Mouse (Mus musculus): Measurements from ENCODE around the gene Adam1a. TPM values are rescaled to one million over a fixed set of nuclear protein-coding genes. Genes with fewer than 3 reads are reported as not detected.
A peak's percentile ranks its signal among the peaks of the same experiment; 100 is the strongest.

The Adam1a gene
- polyA plus RNA-seq, 1 experiment from 2014 or later, result 1.5 TPM

DNA sequence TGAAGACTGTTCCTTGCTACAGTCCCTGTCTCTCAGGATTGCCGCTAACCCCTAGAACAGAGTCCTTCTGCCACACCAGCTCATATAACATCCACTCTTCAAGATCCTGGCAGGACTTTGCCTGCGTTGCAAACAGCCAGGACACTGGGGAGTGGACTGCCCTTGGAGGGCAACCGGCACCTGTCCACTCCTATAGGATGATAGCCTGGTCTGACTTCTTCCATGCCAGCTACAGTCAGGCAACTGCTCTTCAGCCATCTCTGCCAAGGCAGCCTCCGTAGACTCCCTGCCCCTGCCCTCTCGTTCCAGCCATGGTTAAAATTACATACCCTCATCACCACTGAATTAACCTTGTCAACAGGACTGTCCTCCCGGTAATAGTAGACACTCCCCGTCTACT lies 3.9 kb upstream of the Adam1a start:
- Histone ChIP-seq H3K9me3 (replicated peaks) (peaks cover 4% of the 10 kb centered on the region), H3K36me3 (no peaks in the 10 kb centered on the region), H3K4me3 (no peak overlapping the region), H3K27me3 (replicated peaks) (no peaks in the 10 kb centered on the region), H3K4me1 (replicated peaks) (peaks cover 11% of the 10 kb centered on the region), H3K9ac (no peak overlapping the region), H3K27ac (ENCODE audit: poor library complexity, severe bottlenecking) (no peak overlapping the region), H3K4me2 (no peak overlapping the region)
- no peak for ATAC-seq (ENCODE audit: insufficient number of reproducible peaks, low FRiP score)
- 74% methylated on average over 7 of the region's 7 CpGs for WGBS

DNA sequence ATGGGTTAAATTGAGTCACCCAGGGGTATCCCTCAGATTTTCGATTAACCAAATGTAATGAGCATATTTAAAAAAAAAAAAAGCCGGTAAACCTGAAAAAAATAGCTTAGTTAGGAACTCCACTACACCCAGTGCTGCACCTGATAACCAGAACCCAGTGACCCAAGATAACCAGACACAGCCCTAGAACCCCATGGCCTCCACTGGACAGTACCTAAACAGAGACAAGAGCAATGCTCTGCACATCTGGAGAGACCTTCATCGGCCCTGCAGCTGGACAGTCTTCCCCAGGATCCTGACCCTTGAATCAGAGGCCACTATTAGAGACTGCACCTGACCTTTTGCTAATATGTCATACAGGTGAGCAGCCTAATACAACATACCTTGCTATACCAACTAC lies 1.8 kb upstream of the Adam1a start:
- Histone ChIP-seq H3K36me3 (no peaks in the 10 kb centered on the region), H3K27ac (ENCODE audit: poor library complexity, severe bottlenecking) (no peak overlapping the region), H3K9me3 (replicated peaks) (peaks cover 4% of the 10 kb centered on the region), H3K4me1 (replicated peaks) (peaks cover 19% of the 10 kb centered on the region), H3K9ac (no peak overlapping the region), H3K4me3 (no peak overlapping the region), H3K27me3 (replicated peaks) (no peaks in the 10 kb centered on the region), H3K4me2 (no peak overlapping the region)
- ATAC-seq (ENCODE audit: insufficient number of reproducible peaks, low FRiP score), result 0 out of 2 replicates have a peak, but pooled peaks have one; percentile 22
- WGBS, result 82% methylated on average over 3 of the region's 3 CpGs

DNA sequence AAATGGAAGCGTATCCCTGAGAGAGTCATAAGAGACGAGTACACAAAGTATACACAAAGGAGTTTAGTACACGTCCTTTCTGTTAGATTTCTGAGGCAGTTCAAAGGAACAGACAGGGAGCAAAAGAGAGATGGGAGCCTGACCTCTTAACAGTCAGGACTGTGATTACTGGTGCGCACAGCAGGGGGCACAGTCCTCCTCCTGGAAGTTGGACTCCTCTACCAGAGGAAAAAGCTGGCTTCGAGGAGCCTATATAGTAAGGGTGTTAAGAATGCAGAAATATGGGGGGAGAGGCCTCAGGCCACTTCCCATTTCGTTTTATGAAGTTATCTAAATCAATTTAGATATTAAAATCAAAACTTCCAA lies 1.2 kb upstream of the Adam1a start:
- 0 out of 2 replicates have a peak, but pooled peaks have one; percentile 37 for ATAC-seq (ENCODE audit: insufficient number of reproducible peaks, low FRiP score)
- Histone ChIP-seq H3K9ac (peak overlapping the region; percentile 99), H3K27ac (ENCODE audit: poor library complexity, severe bottlenecking) (peak overlapping the region; percentile 91), H3K4me2 (peak overlapping the region; percentile 95), H3K4me1 (replicated peaks) (peaks cover 19% of the 10 kb centered on the region), H3K27me3 (replicated peaks) (no peaks in the 10 kb centered on the region), H3K9me3 (replicated peaks) (peaks cover 4% of the 10 kb centered on the region), H3K36me3 (no peaks in the 10 kb centered on the region), H3K4me3 (peak overlapping the region; percentile 100)
- 34% methylated on average over 6 of the region's 6 CpGs for WGBS

DNA sequence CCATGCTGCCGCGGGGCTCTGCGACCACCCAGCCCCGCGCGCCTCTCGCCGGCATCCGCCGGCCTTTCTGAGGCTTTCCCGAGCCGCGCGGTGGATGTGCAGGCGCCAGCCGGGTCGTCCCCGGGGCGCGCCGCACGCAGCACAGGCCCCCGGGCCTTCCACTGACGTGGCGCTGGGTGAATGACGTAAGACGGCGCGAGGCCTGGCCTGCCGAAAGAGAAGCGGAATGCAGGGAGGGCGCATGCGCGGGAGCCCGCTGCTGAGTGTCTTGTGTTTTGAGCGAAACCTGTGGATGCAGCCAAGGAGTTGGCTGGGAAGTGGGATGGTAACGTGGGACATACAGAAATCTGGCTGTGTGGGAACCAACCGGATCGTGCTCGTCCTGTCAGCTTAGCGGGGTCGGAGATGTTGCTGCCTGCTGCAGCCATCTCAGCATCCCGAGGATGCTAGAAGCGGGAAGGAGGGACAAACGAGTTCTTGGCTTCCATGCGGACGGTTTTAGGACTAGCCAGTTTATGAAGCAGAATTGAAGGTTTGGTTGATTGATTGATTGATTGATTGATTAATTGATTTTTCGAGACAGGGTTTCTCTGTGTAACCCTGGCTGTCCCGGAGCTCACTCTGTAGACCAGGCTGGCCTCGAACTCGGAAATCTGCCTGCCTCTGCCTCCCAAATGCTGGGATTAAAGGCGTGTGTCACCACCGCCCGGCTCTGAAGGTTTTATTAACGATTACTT lies 679 bp upstream of the Adam1a start, which contains the start of gene Mapkapk5:
TSS of gene Mapkapk5 (minus strand) at position 113 of the 737 bp plus-strand sequence.
- no peaks in the 10 kb centered on the region for H3K36me3 ChIP-seq
- 2% methylated on average over 55 of the region's 55 CpGs for WGBS
- H3K9me3 ChIP-seq (replicated peaks), result peaks cover 4% of the 10 kb centered on the region
- H3K4me2 ChIP-seq, result peak within 1 kb of the TSS; percentile 95
- peak within 1 kb of the TSS; percentile 91 for H3K27ac ChIP-seq (ENCODE audit: poor library complexity, severe bottlenecking)
- H3K27me3 ChIP-seq (replicated peaks), result no peaks in the 10 kb centered on the region
- H3K4me3 ChIP-seq, result peak within 1 kb of the TSS; percentile 100
- peak within 1 kb of the TSS; percentile 99 for H3K9ac ChIP-seq
- H3K4me1 ChIP-seq (replicated peaks), result peaks cover 19% of the 10 kb centered on the region
- ATAC-seq (ENCODE audit: insufficient number of reproducible peaks, low FRiP score), result peak; percentile 95

DNA sequence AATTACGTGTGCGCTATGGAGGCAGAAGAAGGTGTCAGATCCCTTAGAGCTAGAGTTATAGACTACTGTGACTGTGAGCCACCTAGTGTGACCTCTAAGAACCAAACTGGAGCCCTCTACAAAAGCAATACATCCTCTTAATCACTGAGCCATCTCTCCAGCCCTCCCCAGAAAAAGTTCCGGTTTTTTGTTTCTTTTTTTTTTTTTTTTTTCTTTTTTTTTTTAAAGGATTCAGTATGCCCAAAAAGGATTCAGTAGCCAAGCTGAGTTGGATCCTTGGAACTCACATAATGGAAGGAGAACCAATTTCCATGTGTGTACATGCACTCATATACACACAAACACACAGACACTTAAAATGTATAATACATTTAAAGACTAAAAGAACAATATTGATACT lies 1.9 kb downstream of the Adam1a start:
- H3K4me3 ChIP-seq, result no peak overlapping the region
- H3K4me1 ChIP-seq (replicated peaks), result peaks cover 19% of the 10 kb centered on the region
- ATAC-seq (ENCODE audit: insufficient number of reproducible peaks, low FRiP score), result no peak
- H3K4me2 ChIP-seq, result no peak overlapping the region
- 84% methylated on average over 3 of the region's 3 CpGs for WGBS
- no peak overlapping the region for H3K27ac ChIP-seq (ENCODE audit: poor library complexity, severe bottlenecking)
- no peaks in the 10 kb centered on the region for H3K9me3 ChIP-seq (replicated peaks)
- no peak overlapping the region for H3K9ac ChIP-seq
- peaks cover 6% of the 10 kb centered on the region for H3K36me3 ChIP-seq
- no peaks in the 10 kb centered on the region for H3K27me3 ChIP-seq (replicated peaks)

DNA sequence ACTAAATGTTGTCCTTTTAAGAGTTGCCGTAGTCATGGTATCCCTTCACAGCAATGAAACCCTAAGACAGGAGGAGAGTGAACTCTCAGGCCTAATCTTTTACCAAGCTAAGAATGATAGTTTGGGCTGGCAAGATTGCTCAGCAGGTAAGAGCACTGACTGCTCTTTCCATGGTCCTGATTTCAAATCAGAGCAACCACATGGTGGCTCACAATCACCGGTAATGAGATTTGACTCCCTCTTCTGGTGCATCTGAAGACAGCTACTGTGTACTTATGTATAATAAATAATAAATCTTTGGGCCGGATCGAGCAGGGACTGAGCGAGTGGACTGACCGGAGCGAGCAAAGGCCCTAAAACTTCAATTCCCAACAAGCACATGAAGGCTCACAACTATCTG lies 4.0 kb downstream of the Adam1a start:
- Histone ChIP-seq H3K27me3 (replicated peaks) (no peaks in the 10 kb centered on the region), H3K9me3 (replicated peaks) (no peaks in the 10 kb centered on the region), H3K27ac (ENCODE audit: poor library complexity, severe bottlenecking) (no peak overlapping the region), H3K36me3 (peaks cover 19% of the 10 kb centered on the region), H3K4me3 (no peak overlapping the region), H3K4me2 (no peak overlapping the region), H3K4me1 (replicated peaks) (peaks cover 20% of the 10 kb centered on the region), H3K9ac (no peak overlapping the region)
- no peak for ATAC-seq (ENCODE audit: insufficient number of reproducible peaks, low FRiP score)
- WGBS, result 90% methylated on average over 7 of the region's 7 CpGs

DNA sequence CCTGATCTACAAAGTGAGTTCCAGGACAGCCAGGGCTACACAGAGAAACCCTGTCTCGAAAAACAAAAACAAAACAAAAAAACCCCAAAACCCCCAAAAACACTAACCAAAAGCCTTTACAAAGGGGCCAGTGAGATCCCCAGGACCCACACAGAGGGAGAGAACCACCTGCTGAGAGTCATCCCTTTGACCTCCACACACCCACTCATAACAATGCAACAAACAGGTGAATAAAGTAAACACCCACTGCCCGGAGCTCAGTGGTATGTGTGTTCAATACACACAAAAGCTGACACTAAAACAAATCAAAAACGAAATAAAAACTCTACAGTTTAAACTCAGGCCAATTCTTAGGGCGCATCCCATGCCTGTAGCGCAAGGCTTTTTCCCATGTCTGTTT lies 5.2 kb downstream of the Adam1a start:
- WGBS, result 91% methylated on average over 5 of the region's 5 CpGs
- H3K9ac ChIP-seq, result no peak overlapping the region
- peaks cover 20% of the 10 kb centered on the region for H3K4me1 ChIP-seq (replicated peaks)
- no peak overlapping the region for H3K4me3 ChIP-seq
- no peak for ATAC-seq (ENCODE audit: insufficient number of reproducible peaks, low FRiP score)
- no peak overlapping the region for H3K27ac ChIP-seq (ENCODE audit: poor library complexity, severe bottlenecking)
- no peaks in the 10 kb centered on the region for H3K27me3 ChIP-seq (replicated peaks)
- H3K4me2 ChIP-seq, result no peak overlapping the region
- H3K36me3 ChIP-seq, result peaks cover 30% of the 10 kb centered on the region
- H3K9me3 ChIP-seq (replicated peaks), result no peaks in the 10 kb centered on the region

DNA sequence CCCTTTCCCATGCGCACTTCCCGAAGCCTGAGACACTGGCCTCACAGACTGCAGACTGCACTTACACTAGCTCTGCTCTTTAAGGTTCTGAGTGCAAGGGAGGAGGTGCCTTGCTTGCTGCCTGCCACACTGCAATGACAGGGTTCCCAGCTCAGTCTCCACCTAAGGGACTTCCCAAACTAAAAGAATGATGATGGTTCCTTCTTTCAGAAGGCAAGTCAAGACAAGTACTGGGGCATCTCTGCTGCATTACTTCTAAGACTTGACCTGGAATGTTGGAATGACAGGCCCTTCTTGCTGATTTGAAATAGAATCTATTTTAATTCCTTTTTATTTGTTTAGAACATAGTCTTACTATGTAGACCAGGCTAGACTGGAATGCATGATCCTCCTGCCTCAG lies 7.7 kb downstream of the Adam1a start:
- Histone ChIP-seq H3K4me3 (no peak overlapping the region), H3K27me3 (replicated peaks) (no peaks in the 10 kb centered on the region), H3K4me2 (no peak overlapping the region), H3K4me1 (replicated peaks) (peaks cover 5% of the 10 kb centered on the region), H3K27ac (ENCODE audit: poor library complexity, severe bottlenecking) (peak overlapping the region; percentile 53), H3K9me3 (replicated peaks) (no peaks in the 10 kb centered on the region), H3K9ac (no peak overlapping the region), H3K36me3 (peaks cover 53% of the 10 kb centered on the region)
- ATAC-seq (ENCODE audit: insufficient number of reproducible peaks, low FRiP score), result no peak
- WGBS, result 74% methylated on average over 2 of the region's 2 CpGs

DNA sequence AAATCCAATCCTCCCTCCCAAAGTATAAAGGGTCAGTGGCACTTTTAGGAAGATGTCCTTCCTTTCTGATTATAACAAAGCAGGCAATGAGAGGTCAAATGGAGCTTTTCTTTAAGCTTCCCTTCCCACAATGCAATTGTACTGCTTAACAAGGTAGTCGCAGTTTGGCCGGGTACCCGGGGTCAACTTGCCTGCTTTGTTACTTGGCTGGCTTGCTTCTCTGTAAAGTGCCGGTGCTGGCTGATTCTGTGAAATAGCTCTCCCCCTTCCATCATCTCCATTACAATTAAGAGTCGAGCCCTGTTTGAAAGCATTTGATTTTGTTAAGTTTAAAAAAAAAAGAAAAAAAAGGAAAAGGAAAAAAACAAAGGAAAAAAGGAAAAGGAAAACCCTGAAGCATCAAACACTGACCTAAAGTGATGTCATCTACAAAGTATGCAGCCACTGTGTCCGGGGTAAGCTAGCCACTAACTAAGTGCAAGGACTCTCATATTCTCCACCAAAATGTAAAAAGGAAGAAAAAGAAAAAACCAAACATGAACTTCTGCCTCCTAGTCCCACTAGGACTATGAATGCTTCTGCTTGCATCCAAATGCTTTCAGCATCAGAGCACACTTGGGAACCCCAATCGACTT lies 8.2 kb downstream of the Adam1a start:
- Histone ChIP-seq H3K4me1 (replicated peaks) (peaks cover 5% of the 10 kb centered on the region), H3K27me3 (replicated peaks) (no peaks in the 10 kb centered on the region), H3K9me3 (replicated peaks) (no peaks in the 10 kb centered on the region), H3K4me3 (no peak overlapping the region), H3K27ac (ENCODE audit: poor library complexity, severe bottlenecking) (peak overlapping the region; percentile 53; the same call in 1 of the 2 replicates), H3K9ac (no peak overlapping the region), H3K36me3 (peaks cover 59% of the 10 kb centered on the region), H3K4me2 (no peak overlapping the region)
- ATAC-seq (ENCODE audit: insufficient number of reproducible peaks, low FRiP score), result no peak
- WGBS, result 68% methylated on average over 7 of the region's 7 CpGs

DNA sequence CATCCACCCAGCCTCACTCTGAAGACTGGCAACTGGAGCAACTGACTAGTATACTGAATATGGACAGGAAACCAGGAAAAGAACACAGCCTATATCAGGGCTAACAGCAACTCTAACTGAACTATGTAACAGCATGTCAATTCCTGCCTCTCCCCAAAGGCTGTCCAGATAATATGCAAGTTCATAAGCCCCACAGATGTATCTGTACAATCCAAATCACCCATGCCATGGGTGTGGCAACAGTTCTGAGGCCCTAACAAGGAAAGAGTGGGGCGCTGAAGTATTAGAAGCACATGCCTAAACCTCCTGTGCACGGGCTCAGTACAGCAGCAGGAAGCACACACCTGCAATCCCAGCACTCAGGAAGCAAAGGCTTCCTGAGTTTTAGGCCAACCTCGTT lies 10.2 kb downstream of the Adam1a start:
- Histone ChIP-seq H3K4me2 (no peak overlapping the region), H3K4me3 (no peak overlapping the region), H3K36me3 (peaks cover 74% of the 10 kb centered on the region), H3K9ac (no peak overlapping the region), H3K9me3 (replicated peaks) (no peaks in the 10 kb centered on the region), H3K4me1 (replicated peaks) (peaks cover 5% of the 10 kb centered on the region), H3K27me3 (replicated peaks) (no peaks in the 10 kb centered on the region), H3K27ac (ENCODE audit: poor library complexity, severe bottlenecking) (no peak overlapping the region)
- WGBS, result 91% methylated on average over 3 of the region's 3 CpGs
- no peak for ATAC-seq (ENCODE audit: insufficient number of reproducible peaks, low FRiP score)

DNA sequence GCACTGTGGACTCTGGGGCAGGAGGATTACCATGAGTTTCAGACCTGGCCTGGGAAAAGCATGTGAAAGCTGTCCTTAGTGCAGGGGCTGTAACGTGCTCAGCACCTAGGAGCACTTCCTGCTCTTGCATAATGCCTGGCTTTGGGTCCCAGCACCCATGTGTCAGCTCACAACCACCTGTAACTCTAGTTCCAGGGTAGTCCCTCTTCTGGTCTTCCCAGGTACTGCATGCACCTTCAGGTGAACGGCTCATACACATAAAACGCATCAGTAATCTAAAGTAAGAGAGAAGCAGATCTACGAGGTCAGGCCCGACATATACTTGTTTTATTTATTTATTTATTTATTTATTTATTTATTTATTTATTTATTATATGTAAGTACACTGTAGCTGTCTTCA lies 10.8 kb downstream of the Adam1a start:
- Histone ChIP-seq H3K27me3 (replicated peaks) (no peaks in the 10 kb centered on the region), H3K9me3 (replicated peaks) (no peaks in the 10 kb centered on the region), H3K27ac (ENCODE audit: poor library complexity, severe bottlenecking) (no peak overlapping the region), H3K4me1 (replicated peaks) (peaks cover 5% of the 10 kb centered on the region), H3K36me3 (peaks cover 79% of the 10 kb centered on the region), H3K4me2 (no peak overlapping the region), H3K9ac (no peak overlapping the region), H3K4me3 (no peak overlapping the region)
- no peak for ATAC-seq (ENCODE audit: insufficient number of reproducible peaks, low FRiP score)
- 89% methylated on average over 5 of the region's 5 CpGs for WGBS

Data from heart, embryonic 12.5 days (tissue).